22 mouse cellular contexts compared by ENCODE assay signal in genomic region chr11:79633366-79633765, GRCm38 (mm10). TPM values are rescaled to one million over a fixed set of nuclear protein-coding genes. Genes with fewer than 3 reads are reported as not detected.
DNase-seq lines count a peak whose midpoint lies in the region; ATAC-seq lines count a peak whose summit lies in the region.
"Had no signal": no experiment of that assay in that cellular context is flagged by ENCODE, and none has a peak within 500 bp of the region (broad histone marks: within the 10 kb centered on the region; RNA-seq: fewer than 3 reads in every experiment).

No protein-coding gene starts in this region.

- H3K27me3 ChIP-seq in forebrain, embryonic 10.5 days (ENCODE audit: poor library complexity, severe bottlenecking): no peaks in the 10 kb centered on the region
- no peaks in the 10 kb centered on the region for H3K27me3 ChIP-seq in forebrain, embryonic 16.5 days (replicated peaks; ENCODE audit: control insufficient read depth, insufficient read depth, low read length)
- H3K27me3 ChIP-seq in liver, embryonic 12.5 days (replicated peaks): 0 out of 2 replicates have a peak, but pooled peaks cover 3% of the 10 kb centered on the region
- no peaks in the 10 kb centered on the region for H3K27me3 ChIP-seq in liver, embryonic 11.5 days (replicated peaks; ENCODE audit: control insufficient read depth, insufficient read depth, low read length)
- H3K27me3 ChIP-seq in embryonic facial prominence, embryonic 10.5 days (replicated peaks; ENCODE audit: low read depth, poor library complexity, severe bottlenecking): no peaks in the 10 kb centered on the region
- H3K27me3 ChIP-seq: embryonic facial prominence, embryonic 12.5 days; forebrain, embryonic 12.5 days; heart, embryonic 15.5 days; hindbrain, embryonic 12.5 days had no signal

- peak; percentile 33 to 69 for DNase-seq in adrenal gland, adult (ENCODE audit: inconsistent age in 2 of 2, low spot score in 1 of 2)
- DNase-seq in adrenal gland, postnatal 10 days: no peak
- DNase-seq in forebrain, embryonic 10.5 days (ENCODE audit: extremely low spot score, low spot score): no peak
- no peak for DNase-seq in liver, embryonic 11.5 days (ENCODE audit: low spot score)
- no peak for DNase-seq in embryonic facial prominence, embryonic 10.5 days (ENCODE audit: low spot score)
- DNase-seq in gastrocnemius, adult 8-10 months (ENCODE audit: low spot score in 2 of 2): no peak
- DNase-seq: cerebellum, adult 11 months; cerebellum, adult 8-10 months; cerebellum, postnatal 14 days; embryo, embryonic 11 days; forebrain, postnatal 0 days; gastrocnemius, postnatal 25 days; kidney, adult 8-10 months had no signal

- 83% methylated on average over 8 of the region's 8 CpGs for WGBS in forebrain, embryonic 10.5 days
- 80% methylated on average over 8 of the region's 8 CpGs for WGBS in forebrain, embryonic 16.5 days
- 33% methylated on average over 8 of the region's 8 CpGs for WGBS in liver, embryonic 12.5 days (ENCODE audit: insufficient replicate concordance)
- WGBS in liver, embryonic 11.5 days: 49% methylated on average over 8 of the region's 8 CpGs
- 81% methylated on average over 8 of the region's 8 CpGs for WGBS in embryonic facial prominence, embryonic 10.5 days

- no peak overlapping the region for H3K4me2 ChIP-seq in forebrain, embryonic 16.5 days (ENCODE audit: low read length)
- H3K4me2 ChIP-seq in liver, embryonic 12.5 days: no peak overlapping the region
- no peak overlapping the region for H3K4me2 ChIP-seq in liver, embryonic 11.5 days
- H3K4me2 ChIP-seq: embryonic facial prominence, embryonic 12.5 days; forebrain, embryonic 12.5 days; heart, embryonic 15.5 days; hindbrain, embryonic 12.5 days had no signal

- no peak overlapping the region for H3K4me3 ChIP-seq in forebrain, embryonic 10.5 days
- H3K4me3 ChIP-seq in forebrain, embryonic 16.5 days (replicated peaks; ENCODE audit: low read length): no peak overlapping the region
- H3K4me3 ChIP-seq in liver, embryonic 12.5 days: no peak overlapping the region
- H3K4me3 ChIP-seq in liver, embryonic 11.5 days (ENCODE audit: low read depth, low read length): no peak overlapping the region
- H3K4me3 ChIP-seq in embryonic facial prominence, embryonic 10.5 days: no peak overlapping the region
- H3K4me3 ChIP-seq: embryonic facial prominence, embryonic 12.5 days; forebrain, embryonic 12.5 days; heart, embryonic 15.5 days; hindbrain, embryonic 12.5 days had no signal

- no peak overlapping the region for H3K9ac ChIP-seq in forebrain, embryonic 16.5 days (replicated peaks; ENCODE audit: low read depth, low read length)
- 0 out of 2 replicates have a peak overlapping the region, but pooled peaks have one; percentile 15 for H3K9ac ChIP-seq in liver, embryonic 12.5 days
- H3K9ac ChIP-seq in liver, embryonic 11.5 days (ENCODE audit: low read depth, low read length): no peak overlapping the region
- H3K9ac ChIP-seq: embryonic facial prominence, embryonic 12.5 days; forebrain, embryonic 12.5 days; forebrain, postnatal 0 days; heart, embryonic 15.5 days; hindbrain, embryonic 12.5 days had no signal

- H3K27ac ChIP-seq in forebrain, embryonic 10.5 days: 0 out of 2 replicates have a peak overlapping the region, but pooled peaks have one; percentile 25
- no peak overlapping the region for H3K27ac ChIP-seq in forebrain, embryonic 16.5 days (ENCODE audit: low read length)
- H3K27ac ChIP-seq in liver, embryonic 12.5 days: 0 out of 2 replicates have a peak overlapping the region, but pooled peaks have one; percentile 11
- no peak overlapping the region for H3K27ac ChIP-seq in liver, embryonic 11.5 days (ENCODE audit: low read depth, low read length)
- H3K27ac ChIP-seq in embryonic facial prominence, embryonic 10.5 days (replicated peaks): 0 out of 2 replicates have a peak overlapping the region, but pooled peaks have one; percentile 26
- H3K27ac ChIP-seq: embryonic facial prominence, embryonic 12.5 days; forebrain, embryonic 12.5 days; heart, embryonic 15.5 days; hindbrain, embryonic 12.5 days had no signal

- peaks cover 28% of the 10 kb centered on the region for H3K4me1 ChIP-seq in forebrain, embryonic 10.5 days
- no peaks in the 10 kb centered on the region for H3K4me1 ChIP-seq in forebrain, embryonic 16.5 days (replicated peaks; ENCODE audit: control insufficient read depth, insufficient read depth, low read length)
- peaks cover 15% of the 10 kb centered on the region for H3K4me1 ChIP-seq in liver, embryonic 12.5 days
- H3K4me1 ChIP-seq in liver, embryonic 11.5 days (replicated peaks; ENCODE audit: control insufficient read depth, insufficient read depth, low read length): peaks cover 8% of the 10 kb centered on the region
- peaks cover 27% of the 10 kb centered on the region for H3K4me1 ChIP-seq in embryonic facial prominence, embryonic 10.5 days
- H3K4me1 ChIP-seq: embryonic facial prominence, embryonic 12.5 days; heart, embryonic 15.5 days had no signal

- peaks cover 13% of the 10 kb centered on the region for H3K36me3 ChIP-seq in forebrain, embryonic 10.5 days (replicated peaks)
- peaks cover 7% of the 10 kb centered on the region; the same call in 1 of the 2 replicates for H3K36me3 ChIP-seq in forebrain, embryonic 16.5 days (ENCODE audit: control insufficient read depth, insufficient read depth)
- H3K36me3 ChIP-seq in liver, embryonic 12.5 days: no peaks in the 10 kb centered on the region
- no peaks in the 10 kb centered on the region for H3K36me3 ChIP-seq in liver, embryonic 11.5 days (ENCODE audit: control insufficient read depth, insufficient read depth, low read length)
- H3K36me3 ChIP-seq in embryonic facial prominence, embryonic 10.5 days (replicated peaks): peaks cover 5% of the 10 kb centered on the region
- H3K36me3 ChIP-seq: embryonic facial prominence, embryonic 12.5 days; heart, embryonic 15.5 days had no signal

- no peak for ATAC-seq in forebrain, embryonic 16.5 days
- ATAC-seq in liver, embryonic 12.5 days: no peak
- no peak for ATAC-seq in liver, embryonic 11.5 days (replicated peaks; ENCODE audit: low FRiP score)
- ATAC-seq: forebrain, postnatal 0 days; hindbrain, embryonic 16.5 days; inflammation-experienced regulatory T-cells, adult 6 months; intestine, postnatal 0 days had no signal

- H3K9me3 ChIP-seq in forebrain, embryonic 10.5 days: peaks cover 6% of the 10 kb centered on the region; the same call in 1 of the 2 replicates
- no peaks in the 10 kb centered on the region for H3K9me3 ChIP-seq in forebrain, embryonic 16.5 days (ENCODE audit: control insufficient read depth, low read length)
- H3K9me3 ChIP-seq in liver, embryonic 12.5 days (replicated peaks): 0 out of 2 replicates have a peak, but pooled peaks cover 3% of the 10 kb centered on the region
- H3K9me3 ChIP-seq in liver, embryonic 11.5 days (ENCODE audit: control insufficient read depth, low read length): no peaks in the 10 kb centered on the region
- peaks cover 6% of the 10 kb centered on the region; the same call in 1 of the 2 replicates for H3K9me3 ChIP-seq in embryonic facial prominence, embryonic 10.5 days
- H3K9me3 ChIP-seq: embryonic facial prominence, embryonic 12.5 days had no signal

RNA-seq across cellular contexts. Expression of gene Rab11fip4, which starts 42.4 kb away (rescaled TPM):
- total RNA-seq in adrenal gland, postnatal 10 days (2021): 1 to 10 TPM; 5.1 to 5.9 TPM
- polyA plus RNA-seq in forebrain, embryonic 10.5 days (2016; fragmentation: Nextera tagmentation; extraction: Ambion mirVana): 20.1 and 23.3 TPM in 2 replicates
- 28.5 and 31.6 TPM in 2 replicates for polyA plus RNA-seq in forebrain, embryonic 16.5 days (2015; fragmentation: Nextera tagmentation; extraction: Ambion mirVana)
- 1.1 and 1.5 TPM in 2 replicates for polyA plus RNA-seq in liver, embryonic 12.5 days (2016; fragmentation: Nextera tagmentation; extraction: Ambion mirVana)
- polyA plus RNA-seq in liver, embryonic 11.5 days (2014; fragmentation: Nextera tagmentation; extraction: Ambion mirVana): 2.2 and 2.9 TPM in 2 replicates
- polyA plus RNA-seq in embryonic facial prominence, embryonic 10.5 days (2016; fragmentation: Nextera tagmentation; extraction: Ambion mirVana): 15.8 and 16.3 TPM in 2 replicates
- total RNA-seq in gastrocnemius, adult 8-10 months (2022): under 1 TPM; 0.10 to 0.81 (median 0.28) TPM

Comparison
In these comparisons a context has a peak if more than half of its experiments do, and no peak if none do; other contexts are left out.
1. DNase-seq: peak in adrenal gland, adult (2 of 2); none in adrenal gland, postnatal 10 days (single experiment), forebrain, embryonic 10.5 days (single experiment), liver, embryonic 11.5 days (single experiment), embryonic facial prominence, embryonic 10.5 days (single experiment) and gastrocnemius, adult 8-10 months (0 of 2).
2. H3K27ac ChIP-seq: peak in forebrain, embryonic 10.5 days (single experiment), liver, embryonic 12.5 days (single experiment) and embryonic facial prominence, embryonic 10.5 days (single experiment); none in forebrain, embryonic 16.5 days (single experiment) and liver, embryonic 11.5 days (single experiment).